Mouse (Mus musculus) lung, postnatal 36 days (tissue): ENCODE measurements around the gene Ap1s3.

Experiments
- DNase-seq: peaks from one replicate; pipeline ENCODE4 v3.0.0; 2022; ENCODE audit warnings: mixed read lengths

Ap1s3 gene

GRCm38 (mm10) chr1:79671543-79672337 is at the start of gene Ap1s3:
TSS of gene Ap1s3 (minus strand) at chr1:79671972.
- peak; percentile 87 for DNase-seq

GRCm38 (mm10) chr1:79714152-79714923 is 42.6 kb upstream of the Ap1s3 start:
- no peak for DNase-seq

GRCm38 (mm10) chr1:79713081-79713480 is 41.3 kb upstream of the Ap1s3 start:
- DNase-seq, result no peak

- DNase-seq, result peak; percentile 54
Measured at GRCm38 (mm10) chr1:79711147-79712126, 39.7 kb upstream of the Ap1s3 start.

GRCm38 (mm10) chr1:79710678-79711077 is 38.9 kb upstream of the Ap1s3 start:
- DNase-seq, result no peak

GRCm38 (mm10) chr1:79710216-79710615 is 38.4 kb upstream of the Ap1s3 start:
- no peak for DNase-seq

- DNase-seq, result no peak
Measured at GRCm38 (mm10) chr1:79707383-79707782, 35.6 kb upstream of the Ap1s3 start.

- DNase-seq, result no peak
Measured at GRCm38 (mm10) chr1:79706707-79707106, 34.9 kb upstream of the Ap1s3 start.

- DNase-seq, result no peak
Measured at GRCm38 (mm10) chr1:79704672-79705071, 32.9 kb upstream of the Ap1s3 start.

- DNase-seq, result no peak
Measured at GRCm38 (mm10) chr1:79703520-79703919, 31.7 kb upstream of the Ap1s3 start.

GRCm38 (mm10) chr1:79698506-79698905 is 26.7 kb upstream of the Ap1s3 start:
- DNase-seq, result no peak

GRCm38 (mm10) chr1:79697382-79697781 is 25.6 kb upstream of the Ap1s3 start:
- peak; percentile 66 for DNase-seq

GRCm38 (mm10) chr1:79696933-79697332 is 25.2 kb upstream of the Ap1s3 start:
- peak; percentile 10 for DNase-seq

GRCm38 (mm10) chr1:79692482-79692881 is 20.7 kb upstream of the Ap1s3 start:
- no peak for DNase-seq

GRCm38 (mm10) chr1:79687254-79687653 is 15.5 kb upstream of the Ap1s3 start:
- DNase-seq, result no peak

GRCm38 (mm10) chr1:79684027-79684426 is 12.3 kb upstream of the Ap1s3 start:
- DNase-seq, result no peak

GRCm38 (mm10) chr1:79682936-79683335 is 11.2 kb upstream of the Ap1s3 start:
- DNase-seq, result no peak

GRCm38 (mm10) chr1:79680777-79681176 is 9.0 kb upstream of the Ap1s3 start:
- no peak for DNase-seq

GRCm38 (mm10) chr1:79678117-79678684 is 6.4 kb upstream of the Ap1s3 start:
- no peak for DNase-seq

GRCm38 (mm10) chr1:79675716-79676115 is 3.9 kb upstream of the Ap1s3 start:
- no peak for DNase-seq

GRCm38 (mm10) chr1:79671196-79671542 is 603 bp downstream of the Ap1s3 start:
- DNase-seq, result peak; percentile 28

- DNase-seq, result peak; percentile 9
Measured at GRCm38 (mm10) chr1:79669419-79669974, 2.3 kb downstream of the Ap1s3 start.
